Mouse (Mus musculus): ENCODE results near the gene Gbp2. TPM values are rescaled to one million over a fixed set of nuclear protein-coding genes. Genes with fewer than 3 reads are reported as not detected.
A peak's percentile ranks its signal among the peaks of the same experiment; 100 is the strongest.
"Not testable (repeated sequence)": the region's sequence is repeated elsewhere in the genome, so short reads cannot be mapped to it uniquely, and the experiment has no call there.

The Gbp2 gene
- polyA plus RNA-seq, 1 experiment from 2014 or later: 0.19 TPM

- ATAC-seq (ENCODE audit: low FRiP score) (no peak), DNase-seq (ENCODE audit: low spot score) (no peak)
- no peak overlapping the region for H3K4me2 ChIP-seq (replicated peaks; ENCODE audit: low read depth, low read length)
- H3K9me3 ChIP-seq (ENCODE audit: control insufficient read depth, low read length): no peaks in the 10 kb centered on the region
- H3K4me1 ChIP-seq (replicated peaks; ENCODE audit: control insufficient read depth, insufficient read depth, low read length): no peaks in the 10 kb centered on the region
- 87% methylated on average over 3 of the region's 3 CpGs for WGBS
- no peaks in the 10 kb centered on the region for H3K27me3 ChIP-seq (ENCODE audit: control insufficient read depth, insufficient read depth, low read length)
- no peak overlapping the region for H3K27ac ChIP-seq (ENCODE audit: low read depth, low read length)
- H3K4me3 ChIP-seq (ENCODE audit: low read depth, low read length): no peak overlapping the region
- no peaks in the 10 kb centered on the region for H3K36me3 ChIP-seq (ENCODE audit: control insufficient read depth, insufficient read depth, low read length)
- H3K9ac ChIP-seq (ENCODE audit: low read depth, low read length): no peak overlapping the region
These were observed 22.5 kb upstream of the Gbp2 start for GRCm38 (mm10) chr3:142597923-142598322.

- Histone ChIP-seq H3K36me3 (ENCODE audit: control insufficient read depth, insufficient read depth, low read length) (no peaks in the 10 kb centered on the region), H3K27ac (ENCODE audit: low read depth, low read length) (no peak overlapping the region), H3K9me3 (ENCODE audit: control insufficient read depth, low read length) (no peaks in the 10 kb centered on the region), H3K4me1 (replicated peaks; ENCODE audit: control insufficient read depth, insufficient read depth, low read length) (no peaks in the 10 kb centered on the region), H3K4me2 (replicated peaks; ENCODE audit: low read depth, low read length) (no peak overlapping the region), H3K4me3 (ENCODE audit: low read depth, low read length) (no peak overlapping the region), H3K9ac (ENCODE audit: low read depth, low read length) (no peak overlapping the region), H3K27me3 (ENCODE audit: control insufficient read depth, insufficient read depth, low read length) (no peaks in the 10 kb centered on the region)
- DNase-seq (ENCODE audit: low spot score) (no peak), ATAC-seq (ENCODE audit: low FRiP score) (no peak)
These were observed 18.7 kb upstream of the Gbp2 start for GRCm38 (mm10) chr3:142601675-142602074.

- no peak overlapping the region for H3K4me3 ChIP-seq (ENCODE audit: low read depth, low read length)
- no peak overlapping the region for H3K9ac ChIP-seq (ENCODE audit: low read depth, low read length)
- no peak for ATAC-seq (ENCODE audit: low FRiP score)
- no peak overlapping the region for H3K27ac ChIP-seq (ENCODE audit: low read depth, low read length)
- DNase-seq (ENCODE audit: low spot score): no peak
- no peak overlapping the region for H3K4me2 ChIP-seq (replicated peaks; ENCODE audit: low read depth, low read length)
- no peaks in the 10 kb centered on the region for H3K9me3 ChIP-seq (ENCODE audit: control insufficient read depth, low read length)
- H3K36me3 ChIP-seq (ENCODE audit: control insufficient read depth, insufficient read depth, low read length): no peaks in the 10 kb centered on the region
- no peaks in the 10 kb centered on the region for H3K4me1 ChIP-seq (replicated peaks; ENCODE audit: control insufficient read depth, insufficient read depth, low read length)
- WGBS: 87% methylated on average over 3 of the region's 3 CpGs
- no peaks in the 10 kb centered on the region for H3K27me3 ChIP-seq (ENCODE audit: control insufficient read depth, insufficient read depth, low read length)
These were observed 1.7 kb upstream of the Gbp2 start for GRCm38 (mm10) chr3:142618658-142619057.

- Histone ChIP-seq H3K4me2 (replicated peaks; ENCODE audit: low read depth, low read length) (no peak overlapping the region), H3K27ac (ENCODE audit: low read depth, low read length) (no peak overlapping the region), H3K9me3 (ENCODE audit: control insufficient read depth, low read length) (no peaks in the 10 kb centered on the region), H3K9ac (ENCODE audit: low read depth, low read length) (no peak overlapping the region), H3K4me1 (replicated peaks; ENCODE audit: control insufficient read depth, insufficient read depth, low read length) (no peaks in the 10 kb centered on the region), H3K36me3 (ENCODE audit: control insufficient read depth, insufficient read depth, low read length) (no peaks in the 10 kb centered on the region), H3K27me3 (ENCODE audit: control insufficient read depth, insufficient read depth, low read length) (no peaks in the 10 kb centered on the region), H3K4me3 (ENCODE audit: low read depth, low read length) (no peak overlapping the region)
- 26% methylated on average over 1 of the region's 1 CpGs for WGBS
- no peak for DNase-seq (ENCODE audit: low spot score)
- no peak for ATAC-seq (ENCODE audit: low FRiP score)
These were observed 796 bp upstream of the Gbp2 start for GRCm38 (mm10) chr3:142619606-142620005.

- no peaks in the 10 kb centered on the region for H3K36me3 ChIP-seq (ENCODE audit: control insufficient read depth, insufficient read depth, low read length)
- H3K27ac ChIP-seq (ENCODE audit: low read depth, low read length): no peak overlapping the region
- no peaks in the 10 kb centered on the region for H3K9me3 ChIP-seq (ENCODE audit: control insufficient read depth, low read length)
- WGBS: 54% methylated on average over 3 of the region's 3 CpGs
- DNase-seq (ENCODE audit: low spot score) (no peak), ATAC-seq (ENCODE audit: low FRiP score) (no peak)
- H3K4me3 ChIP-seq (ENCODE audit: low read depth, low read length): no peak overlapping the region
- no peaks in the 10 kb centered on the region for H3K4me1 ChIP-seq (replicated peaks; ENCODE audit: control insufficient read depth, insufficient read depth, low read length)
- no peak overlapping the region for H3K4me2 ChIP-seq (replicated peaks; ENCODE audit: low read depth, low read length)
- H3K9ac ChIP-seq (ENCODE audit: low read depth, low read length): no peak overlapping the region
- no peaks in the 10 kb centered on the region for H3K27me3 ChIP-seq (ENCODE audit: control insufficient read depth, insufficient read depth, low read length)
These were observed 657 bp downstream of the Gbp2 start for GRCm38 (mm10) chr3:142620956-142621562.

GRCm38 (mm10) chr3:142630385-142630784 is 10.0 kb downstream of the Gbp2 start:
- Histone ChIP-seq H3K9ac (ENCODE audit: low read depth, low read length) (no peak overlapping the region), H3K4me3 (ENCODE audit: low read depth, low read length) (no peak overlapping the region), H3K36me3 (ENCODE audit: control insufficient read depth, insufficient read depth, low read length) (no peaks in the 10 kb centered on the region), H3K4me1 (replicated peaks; ENCODE audit: control insufficient read depth, insufficient read depth, low read length) (no peaks in the 10 kb centered on the region), H3K27ac (ENCODE audit: low read depth, low read length) (no peak overlapping the region), H3K9me3 (ENCODE audit: control insufficient read depth, low read length) (no peaks in the 10 kb centered on the region), H3K4me2 (replicated peaks; ENCODE audit: low read depth, low read length) (no peak overlapping the region), H3K27me3 (ENCODE audit: control insufficient read depth, insufficient read depth, low read length) (no peaks in the 10 kb centered on the region)
- DNase-seq (ENCODE audit: low spot score) (no peak), ATAC-seq (ENCODE audit: low FRiP score) (no peak)
- WGBS: 89% methylated on average over 8 of the region's 8 CpGs

GRCm38 (mm10) chr3:142640201-142640600 is 19.8 kb downstream of the Gbp2 start:
- DNase-seq (ENCODE audit: low spot score) (peak; percentile 83), ATAC-seq (ENCODE audit: low FRiP score) (peak; percentile 59)
- 8% methylated on average over 9 of the region's 9 CpGs for WGBS
- no peak overlapping the region for H3K9ac ChIP-seq (ENCODE audit: low read depth, low read length)
- no peaks in the 10 kb centered on the region for H3K9me3 ChIP-seq (ENCODE audit: control insufficient read depth, low read length)
- H3K36me3 ChIP-seq (ENCODE audit: control insufficient read depth, insufficient read depth, low read length): no peaks in the 10 kb centered on the region
- H3K27me3 ChIP-seq (ENCODE audit: control insufficient read depth, insufficient read depth, low read length): no peaks in the 10 kb centered on the region
- H3K27ac ChIP-seq (ENCODE audit: low read depth, low read length): no peak overlapping the region
- H3K4me1 ChIP-seq (replicated peaks; ENCODE audit: control insufficient read depth, insufficient read depth, low read length): no peaks in the 10 kb centered on the region
- no peak overlapping the region for H3K4me2 ChIP-seq (replicated peaks; ENCODE audit: low read depth, low read length)
- no peak overlapping the region for H3K4me3 ChIP-seq (ENCODE audit: low read depth, low read length)

- H3K4me3 ChIP-seq (ENCODE audit: low read depth, low read length); H3K27ac ChIP-seq (ENCODE audit: low read depth, low read length); H3K27me3 ChIP-seq (ENCODE audit: control insufficient read depth, insufficient read depth, low read length); H3K9me3 ChIP-seq (ENCODE audit: control insufficient read depth, low read length); H3K36me3 ChIP-seq (ENCODE audit: control insufficient read depth, insufficient read depth, low read length); H3K4me1 ChIP-seq (replicated peaks; ENCODE audit: control insufficient read depth, insufficient read depth, low read length); H3K9ac ChIP-seq (ENCODE audit: low read depth, low read length); H3K4me2 ChIP-seq (replicated peaks; ENCODE audit: low read depth, low read length); ATAC-seq (ENCODE audit: low FRiP score): not testable (repeated sequence)
- 18% methylated on average over 2 of the region's 2 CpGs for WGBS
- peak; percentile 81 for DNase-seq (ENCODE audit: low spot score)
These were observed 25.5 kb downstream of the Gbp2 start for GRCm38 (mm10) chr3:142645949-142646348.

- H3K36me3 ChIP-seq (ENCODE audit: control insufficient read depth, insufficient read depth, low read length); H3K9me3 ChIP-seq (ENCODE audit: control insufficient read depth, low read length); H3K9ac ChIP-seq (ENCODE audit: low read depth, low read length); H3K4me3 ChIP-seq (ENCODE audit: low read depth, low read length); H3K4me2 ChIP-seq (replicated peaks; ENCODE audit: low read depth, low read length); H3K27me3 ChIP-seq (ENCODE audit: control insufficient read depth, insufficient read depth, low read length); H3K4me1 ChIP-seq (replicated peaks; ENCODE audit: control insufficient read depth, insufficient read depth, low read length); ATAC-seq (ENCODE audit: low FRiP score); DNase-seq (ENCODE audit: low spot score); H3K27ac ChIP-seq (ENCODE audit: low read depth, low read length): not testable (repeated sequence)
- WGBS: 70% methylated on average over 7 of the region's 7 CpGs
These were observed 27.4 kb downstream of the Gbp2 start for GRCm38 (mm10) chr3:142647836-142648235.
